Mouse (Mus musculus) CH12.LX (cell line): ENCODE data around the gene Dyrk4. TPM values are rescaled to one million over a fixed set of nuclear protein-coding genes. Genes with fewer than 3 reads are reported as not detected.

Source experiments
- DNase-seq: peaks from one replicate; pipeline ENCODE4 v3.0.0-alpha.2; 2013; ENCODE audit errors: extremely low read depth
- H3K27ac ChIP-seq: 2 replicates; pipeline ENCODE4 v1.5.1; 2012; ENCODE audit warnings: low read depth, mild to moderate bottlenecking, control low read depth, moderate library complexity; ENCODE audit not compliant: insufficient read depth
- H3K27me3 ChIP-seq: replicated peaks from 2 replicates; pipeline ENCODE3; 2012; ENCODE audit warnings: inconsistent platforms
- H3K36me3 ChIP-seq, 2 experiments: replicated peaks in 1 of 2; 2 replicates each; pipeline versions ENCODE3 to v1.6.1; 2012; ENCODE audit warnings: inconsistent platforms in 1 of 2, low read length in 1 of 2, mild to moderate bottlenecking in 1 of 2, mixed read lengths in 1 of 2, moderate library complexity in 1 of 2; ENCODE audit not compliant: control insufficient read depth in 1 of 2, insufficient read depth in 1 of 2
- H3K4me1 ChIP-seq, 2 experiments: 2 replicates each; pipeline ENCODE4 v1.6.1; 2012; ENCODE audit warnings: inconsistent platforms in 1 of 2, moderate library complexity in 1 of 2; ENCODE audit not compliant: insufficient read depth in 2 of 2, control insufficient read depth in 1 of 2
- H3K4me2 ChIP-seq: 2 replicates; pipeline ENCODE4 v1.6.1; 2012; ENCODE audit warnings: low read depth, mild to moderate bottlenecking, control low read depth; ENCODE audit not compliant: poor library complexity, insufficient read depth, severe bottlenecking
- H3K4me3 ChIP-seq, 3 experiments: fragments of 150-350 bp in 1 of 3; sonication (generic) in 1 of 3; replicated peaks in 1 of 3; 2 replicates each; pipeline versions ENCODE3 to v1.5.1; 2011 to 2012; ENCODE audit warnings: low read depth in 2 of 3, low read length in 2 of 3, mild to moderate bottlenecking in 2 of 3, moderate library complexity in 2 of 3, control low read depth in 1 of 3, improper control_type of control experiment in 1 of 3, inconsistent platforms in 1 of 3, mixed read lengths in 1 of 3; ENCODE audit not compliant: poor library complexity in 1 of 3
- H3K79me2 ChIP-seq: replicated peaks from 2 replicates; pipeline ENCODE4 v1.6.1; 2012; ENCODE audit warnings: mild to moderate bottlenecking, moderate library complexity; ENCODE audit not compliant: control insufficient read depth, poor library complexity, insufficient read depth, severe bottlenecking; ENCODE audit errors: extremely low read depth
- H3K9ac ChIP-seq: 2 replicates; pipeline ENCODE4 v1.6.1; 2012; ENCODE audit warnings: low read depth, mild to moderate bottlenecking, control low read depth, moderate library complexity; ENCODE audit not compliant: insufficient read depth
- H3K9me3 ChIP-seq: replicated peaks from 2 replicates; pipeline ENCODE3; 2012; ENCODE audit warnings: low read length, inconsistent platforms, mixed read lengths
- CHD1 ChIP-seq: IDR thresholded peaks from 2 replicates; pipeline ENCODE4 v1.6.1; 2012; ENCODE audit warnings: low read depth, low read length, improper control_type of control experiment, inconsistent platforms
- CTCF ChIP-seq, 2 experiments: IDR thresholded peaks in 1 of 2; conservative IDR thresholded peaks in 1 of 2; 2 replicates each; pipeline ENCODE4 v1.5.1; 2011 to 2012; ENCODE audit warnings: low read depth in 2 of 2, low read length in 2 of 2, improper control_type of control experiment in 1 of 2, inconsistent platforms in 1 of 2, mild to moderate bottlenecking in 1 of 2, moderate library complexity in 1 of 2
- ELF1 ChIP-seq: IDR thresholded peaks from 2 replicates; pipeline ENCODE4 v1.6.1; 2014; ENCODE audit warnings: low read depth, mild to moderate bottlenecking, inconsistent platforms, low read length, improper control_type of control experiment
- IRF4 ChIP-seq: IDR thresholded peaks from 2 replicates; pipeline ENCODE4 v1.6.1; 2014; ENCODE audit warnings: low read depth, mild to moderate bottlenecking, inconsistent platforms, low read length, improper control_type of control experiment
- JUN ChIP-seq: IDR thresholded peaks from 2 replicates; pipeline ENCODE4 v1.6.1; 2011; ENCODE audit warnings: low read depth, mild to moderate bottlenecking, low read length, improper control_type of control experiment, moderate library complexity; ENCODE audit not compliant: insufficient read depth
- JUND ChIP-seq: conservative IDR thresholded peaks from 2 replicates; pipeline ENCODE4 v1.6.1; 2011; ENCODE audit warnings: low read depth, low read length, improper control_type of control experiment
- KAT2A ChIP-seq: IDR thresholded peaks from 2 replicates; pipeline ENCODE4 v1.6.1; 2012; ENCODE audit warnings: low read length, improper control_type of control experiment, inconsistent platforms; ENCODE audit not compliant: insufficient replicate concordance
- MAZ ChIP-seq: IDR thresholded peaks from 2 replicates; pipeline ENCODE4 v1.6.1; 2012; ENCODE audit warnings: low read depth, mild to moderate bottlenecking, inconsistent platforms, low read length, improper control_type of control experiment, moderate library complexity
- MYC ChIP-seq: IDR thresholded peaks from 2 replicates; pipeline ENCODE4 v1.6.1; 2011; ENCODE audit warnings: low read depth, mild to moderate bottlenecking, improper control_type of control experiment, low read length
- POLR2A ChIP-seq: IDR thresholded peaks from 2 replicates; pipeline ENCODE4 v1.6.1; 2011; ENCODE audit warnings: low read depth, mild to moderate bottlenecking, improper control_type of control experiment, low read length
- RAD21 ChIP-seq: IDR thresholded peaks from 2 replicates; pipeline ENCODE4 v1.6.1; 2011; ENCODE audit warnings: low read depth, mild to moderate bottlenecking, low read length, improper control_type of control experiment, moderate library complexity
- SMC3 ChIP-seq: IDR thresholded peaks from 2 replicates; pipeline ENCODE4 v1.6.1; 2011; ENCODE audit warnings: low read depth, low read length, improper control_type of control experiment
- TCF12 ChIP-seq: IDR thresholded peaks from 2 replicates; pipeline ENCODE4 v1.6.1; 2014; ENCODE audit warnings: low read depth, mild to moderate bottlenecking, inconsistent platforms, low read length, improper control_type of control experiment
- ZC3H11A ChIP-seq: IDR thresholded peaks from 2 replicates; pipeline ENCODE4 v1.6.1; 2012; ENCODE audit warnings: low read depth, mild to moderate bottlenecking, inconsistent platforms, low read length, improper control_type of control experiment
- ZNF384 ChIP-seq: IDR thresholded peaks from 2 replicates; pipeline ENCODE4 v1.6.1; 2012; ENCODE audit warnings: low read depth, low read length, improper control_type of control experiment, inconsistent platforms
- dilution Hi-C: fragments of 300-500 bp; cut with MboI; formaldehyde crosslinking; loops from 2 replicates; pipeline ENCODE4 v1.14.3; 2020; ENCODE audit warnings: low sequenced_read_pairs; ENCODE audit not compliant: extremely low pct_unique_long_range_greater_than_20kb, extremely low pct_ligation_motif_present
- in situ Hi-C: fragments of 300-500 bp; cut with MboI; formaldehyde crosslinking; loops from 3 replicates; pipeline ENCODE4 v1.14.3; 2019; ENCODE audit warnings: low sequenced_read_pairs, low pct_ligation_motif_present, low pct_unique_long_range_greater_than_20kb, mixed read lengths
- polyA plus RNA-seq: library from polyadenylated mRNA; unstranded; fragments of >175 nt; gene quantifications from 2 replicates; pipeline ENCODE4 v1.2.1, GENCODE M21; 2012; ENCODE audit warnings: low read depth; ENCODE audit not compliant: insufficient read length
- total RNA-seq, 2 experiments: library from RNA; depleted of rRNA; stranded (reverse); fragments of 300-350 nt in 1 of 2; fragments of >200 nt in 1 of 2; gene quantifications; 2 replicates each; pipeline ENCODE4 v1.2.3; 2012 to 2014

Gene Dyrk4
- total and polyA plus RNA-seq, 3 experiments, result 7.8 to 30.0 (median 13.1) TPM

- H3K79me2 ChIP-seq, result no peaks in the 10 kb centered on the region
- no peak for DNase-seq
- dilution Hi-C loops, result no loop called here
Measured at GRCm38 (mm10) chr6:126961371-126962018, 39.9 kb upstream of the Dyrk4 start.

GRCm38 (mm10) chr6:126955734-126956133 lies 34.1 kb upstream of the Dyrk4 start:
- no peak for TF ChIP-seq ELF1
- peak; percentile 36; the same call in 1 of the 2 replicates for TF ChIP-seq ZC3H11A
- peak; percentile 94 for TF ChIP-seq SMC3
- no peak for TF ChIP-seq MYC
- 0 out of 2 replicates have a peak, but pooled peaks have one; percentile 25 for TF ChIP-seq IRF4
- peak; percentile 64 for TF ChIP-seq RAD21
- peak; percentile 65 to 88 for TF ChIP-seq CTCF (conservative IDR thresholded peaks at IDR 0.05 in 1 of 2, IDR thresholded peaks at IDR 0.05 in 1 of 2; ENCODE audit: low read depth in 2 of 2, low read length in 2 of 2)
- in situ Hi-C loops, result no loop called here
- Histone ChIP-seq H3K4me3 (no peak overlapping the region), H3K4me1 (no peaks in the 10 kb centered on the region), H3K79me2 (no peaks in the 10 kb centered on the region), H3K9ac (no peak overlapping the region), H3K4me2 (no peak overlapping the region), H3K27ac (no peak overlapping the region), H3K27me3 (no peaks in the 10 kb centered on the region), H3K9me3 (no peaks in the 10 kb centered on the region), H3K36me3 (peaks cover 50 to 74% of the 10 kb centered on the region in 2 experiments)
- peak; percentile 77 for DNase-seq
- dilution Hi-C loops, result no loop called here

More at GRCm38 (mm10) chr6:126961371-126962018, 39.9 kb upstream of the Dyrk4 start:
- TF ChIP-seq MYC, result no peak
- no peak overlapping the region for H3K4me2 ChIP-seq
- no peak overlapping the region for H3K27ac ChIP-seq
- no peaks in the 10 kb centered on the region for H3K4me1 ChIP-seq
- H3K4me3 ChIP-seq, result no peak overlapping the region
- no peaks in the 10 kb centered on the region for H3K27me3 ChIP-seq
- H3K36me3 ChIP-seq, result peaks cover 37 to 66% of the 10 kb centered on the region in 2 experiments
- H3K9ac ChIP-seq, result no peak overlapping the region
- in situ Hi-C loops, result loop anchor here (10.0 kb wide), 1 partner anchor 143 kb away; the partner anchor contains the start of gene Tigar
- no peaks in the 10 kb centered on the region for H3K9me3 ChIP-seq

DNA sequence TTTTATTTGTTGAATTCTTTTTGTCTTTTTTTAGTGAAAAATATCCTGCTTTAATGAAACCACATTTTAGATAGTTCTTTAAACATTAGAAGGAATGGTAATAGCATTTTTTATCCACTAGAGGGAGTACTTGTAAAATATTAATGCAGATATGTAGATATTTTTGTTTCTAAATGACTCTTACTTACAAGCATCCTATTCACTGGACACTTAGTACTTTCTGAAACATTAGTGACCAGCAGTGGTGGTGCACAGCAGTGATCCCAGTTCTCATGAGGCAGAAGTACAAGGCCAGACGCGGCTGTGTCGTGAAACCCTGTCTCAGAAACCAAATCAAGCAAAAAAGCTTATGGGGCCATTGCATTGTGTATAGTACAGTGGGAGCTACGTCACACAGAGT lies 26.7 kb upstream of the Dyrk4 start:
- Histone ChIP-seq H3K9me3 (no peaks in the 10 kb centered on the region), H3K4me3 (no peak overlapping the region), H3K4me1 (no peaks in the 10 kb centered on the region), H3K9ac (no peak overlapping the region), H3K4me2 (no peak overlapping the region), H3K27me3 (no peaks in the 10 kb centered on the region), H3K27ac (no peak overlapping the region), H3K79me2 (no peaks in the 10 kb centered on the region), H3K36me3 (peaks cover 62 to 89% of the 10 kb centered on the region in 2 experiments)
- dilution Hi-C loops (no loop called here), in situ Hi-C loops (loop anchor here (10.0 kb wide), 1 partner anchor 426 kb away; no protein-coding TSS in a partner anchor)
- peak; percentile 21 for DNase-seq
- peak; percentile 14 to 56; a peak in 3 of 4 replicates for TF ChIP-seq CTCF (conservative IDR thresholded peaks at IDR 0.05 in 1 of 2, IDR thresholded peaks at IDR 0.05 in 1 of 2; ENCODE audit: low read depth in 2 of 2, low read length in 2 of 2)
- TF ChIP-seq ZC3H11A, result no peak
- no peak for TF ChIP-seq POLR2A
- TF ChIP-seq KAT2A, result no peak
- no peak for TF ChIP-seq CHD1
- peak; percentile 11; the same call in 1 of the 2 replicates for TF ChIP-seq SMC3
- TF ChIP-seq IRF4, result peak; percentile 67; the same call in 1 of the 2 replicates
- no peak for TF ChIP-seq ZNF384
- TF ChIP-seq JUN, result peak; percentile 38; the same call in 1 of the 2 replicates
- TF ChIP-seq JUND, result peak; percentile 86
- no peak for TF ChIP-seq TCF12
- TF ChIP-seq RAD21, result peak; percentile 38
- TF ChIP-seq MAZ, result no peak
